Mouse (Mus musculus) adrenal gland, postnatal 36 days (tissue): Measurements from ENCODE around the gene Fam189b. TPM values are rescaled to one million over a fixed set of nuclear protein-coding genes. Genes with fewer than 3 reads are reported as not detected.
"Not testable (repeated sequence)": the region's sequence is repeated elsewhere in the genome, so short reads cannot be mapped to it uniquely, and the experiment has no call there.

ENCODE experiments used
- DNase-seq, 2 experiments: peaks; one replicate each; pipeline ENCODE4 v3.0.0; 2021; ENCODE audit warnings: mixed read lengths in 1 of 2
- long read RNA-seq, 2 experiments: library from polyadenylated mRNA; stranded (forward); transcript quantifications; one replicate each; pipeline ENCODE4 v2.0.0; 2021; ENCODE audit warnings: borderline sequencing depth in 2 of 2
- total RNA-seq, 2 experiments: library from RNA; stranded (reverse); gene quantifications; 2 replicates each; pipeline ENCODE4 v1.2.3; 2021

Gene Fam189b
- total RNA-seq: 10 to 100 TPM; 13.5 to 17.1 TPM
- long read RNA-seq, experiment 1, partial matches to known transcripts: 12 of 13 reads
- long read RNA-seq, experiment 1, other reads (novel, unspliced or antisense): 1 of 13 reads
- long read RNA-seq, experiment 2, partial matches to known transcripts: 6 of 9 reads
- long read RNA-seq, experiment 2, other reads (novel, unspliced or antisense): 0 of 9 reads

DNA sequence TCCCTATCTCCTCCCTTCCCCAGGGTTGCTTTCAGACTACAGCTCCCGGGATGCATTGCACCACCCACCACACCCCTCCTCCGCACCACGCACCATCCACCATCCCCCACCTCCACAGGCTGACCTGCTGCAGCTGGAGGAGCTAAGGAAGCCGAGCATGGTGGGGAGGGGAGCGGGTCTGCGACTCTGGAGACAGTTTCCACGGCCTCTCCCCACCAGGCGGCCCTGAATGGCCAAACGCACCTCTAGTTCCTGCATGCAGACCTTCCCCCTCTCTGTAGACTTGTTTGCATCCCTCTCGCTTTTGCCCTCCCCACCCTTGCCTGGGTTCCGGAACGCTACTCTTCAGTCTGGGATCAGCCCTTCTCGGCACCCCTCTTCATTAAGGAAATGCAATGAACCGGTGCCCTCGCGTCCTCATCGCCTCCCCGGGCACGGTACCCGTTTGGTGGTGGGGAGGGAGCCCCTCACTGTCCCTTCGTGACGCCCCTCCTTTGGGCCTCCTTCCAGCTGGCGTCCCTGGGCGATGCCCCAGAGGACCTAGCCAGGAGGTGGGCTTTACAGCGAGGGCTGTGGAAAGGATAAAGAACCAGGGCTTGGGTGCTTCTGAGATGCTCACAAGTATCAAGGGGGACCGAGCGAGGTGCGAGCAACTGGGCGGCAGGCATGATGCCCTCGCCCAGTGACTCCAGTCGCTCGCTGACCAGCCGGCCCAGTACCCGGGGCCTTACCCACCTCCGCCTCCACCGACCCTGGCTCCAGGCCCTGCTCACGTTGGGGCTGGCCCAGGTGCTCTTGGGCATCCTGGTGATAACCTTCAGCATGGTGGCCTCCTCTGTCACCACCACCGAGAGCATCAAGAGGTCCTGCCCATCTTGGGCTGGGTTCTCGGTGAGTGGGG is at the start of gene Fam189b:
Gene Fam189b (plus strand): TSS at position 86 of the 901 bp plus-strand sequence.
- DNase-seq: peak; percentile 89 to 94

GRCm38 (mm10) chr3:89133752-89134151 is 49.2 kb upstream of the Fam189b start:
- DNase-seq: no peak

GRCm38 (mm10) chr3:89135958-89136357 is 47.0 kb upstream of the Fam189b start, which contains the start of gene Pklr:
Gene Pklr (plus strand): TSS chr3:89136142.
- no peak for DNase-seq

DNA sequence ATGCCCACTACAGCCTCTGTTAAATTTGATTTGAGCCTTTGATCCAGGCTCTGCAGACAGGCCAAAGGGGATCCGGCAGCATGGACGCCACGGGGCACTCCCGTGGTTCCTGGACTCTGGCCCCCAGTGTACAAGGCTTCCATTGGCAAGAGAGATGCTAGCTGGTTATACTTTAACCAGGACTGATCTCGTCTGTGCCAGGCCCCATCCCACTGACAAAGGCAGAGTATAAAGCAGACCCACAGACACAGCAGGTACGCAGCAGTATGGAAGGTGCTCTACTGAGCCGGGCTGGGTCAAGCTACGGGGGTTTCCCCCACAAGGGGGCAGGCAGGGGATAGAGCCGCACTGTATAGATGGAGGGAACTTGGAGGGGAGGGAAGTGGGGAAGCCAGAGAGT is 46.6 kb upstream of the Fam189b start:
- DNase-seq: no peak

DNA sequence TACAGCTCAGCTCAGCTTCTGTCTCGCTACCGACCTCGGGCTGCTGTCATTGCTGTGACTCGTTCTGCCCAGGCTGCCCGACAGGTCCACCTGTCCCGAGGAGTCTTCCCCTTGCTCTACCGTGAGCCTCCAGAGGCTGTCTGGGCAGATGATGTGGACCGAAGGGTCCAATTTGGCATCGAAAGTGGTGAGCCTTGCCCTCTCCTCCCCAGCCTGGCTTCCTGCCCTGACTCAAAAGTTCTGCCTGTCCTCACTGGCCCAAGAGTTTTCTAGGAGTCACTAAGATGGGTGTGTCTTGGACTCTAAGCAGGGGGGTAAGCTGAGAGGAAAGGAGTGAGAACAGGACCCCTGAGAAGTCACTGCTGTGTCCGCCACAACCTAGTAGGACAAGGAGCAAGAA is 38.1 kb upstream of the Fam189b start:
- DNase-seq: no peak

- no peak for DNase-seq
Measured at GRCm38 (mm10) chr3:89145566-89145965, 37.4 kb upstream of the Fam189b start.

GRCm38 (mm10) chr3:89147101-89147978 is 35.6 kb upstream of the Fam189b start:
- DNase-seq: peak; percentile 42 to 48

- peak in 1 of 2 experiments; percentile 16 for DNase-seq
Measured at GRCm38 (mm10) chr3:89147979-89148311, 35.0 kb upstream of the Fam189b start.

DNA sequence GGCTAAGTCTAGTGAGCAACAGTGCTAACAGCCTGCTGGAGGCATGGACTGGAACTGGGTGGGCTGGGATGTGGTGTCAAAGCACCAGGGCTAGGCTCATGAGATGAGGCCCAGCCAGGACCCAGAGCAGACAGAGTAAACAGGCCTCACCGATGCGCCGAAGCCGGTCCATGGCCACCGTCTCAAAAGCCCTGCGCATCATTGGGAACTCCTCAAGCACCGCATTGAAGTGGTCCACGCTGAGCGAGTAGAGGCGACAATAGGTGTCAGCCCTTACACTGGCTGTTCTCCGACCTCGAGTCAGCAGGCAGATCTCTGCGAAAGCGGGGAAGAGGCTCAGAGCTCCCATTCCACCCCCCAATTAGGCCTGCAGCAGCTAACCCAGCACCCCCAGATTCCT is 34.4 kb upstream of the Fam189b start:
- DNase-seq: no peak

DNA sequence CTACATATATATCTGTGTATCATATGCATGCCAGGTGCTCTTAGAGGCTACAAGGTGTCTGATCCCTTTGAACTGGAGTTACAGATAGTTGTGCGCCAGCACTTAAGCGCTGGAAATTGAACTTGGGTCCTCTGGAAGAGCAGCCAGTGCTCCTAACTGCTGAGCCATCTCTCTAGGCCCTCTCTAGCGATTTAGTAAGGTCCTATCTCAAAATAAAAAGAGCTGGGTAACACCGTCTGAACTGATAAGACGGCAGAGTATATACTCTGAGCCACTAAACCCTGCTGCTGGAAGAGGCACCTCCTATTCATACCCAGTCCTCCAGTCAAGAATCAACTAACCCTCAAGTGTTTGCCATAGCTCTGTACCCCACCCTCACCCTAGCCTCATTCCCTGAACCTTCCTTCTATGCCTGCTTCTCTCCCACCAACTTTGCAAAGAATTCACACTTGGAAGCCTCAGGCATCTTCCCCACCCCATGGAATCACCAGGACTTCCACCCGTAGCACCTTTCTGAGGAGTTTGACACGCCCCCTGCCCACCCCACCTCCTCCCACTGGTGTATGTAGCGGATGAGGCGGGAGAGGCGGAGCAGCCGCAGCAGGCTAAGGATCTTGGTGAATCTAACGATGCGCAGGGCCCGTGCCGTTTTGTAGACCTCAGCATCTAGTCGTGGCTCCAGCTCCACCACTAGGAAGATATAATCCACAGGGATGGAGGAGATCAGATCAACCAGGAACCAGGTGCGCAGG is 30.7 kb upstream of the Fam189b start:
- no peak for DNase-seq

- DNase-seq: no peak
Measured at GRCm38 (mm10) chr3:89156951-89157350, 26.0 kb upstream of the Fam189b start.

DNA sequence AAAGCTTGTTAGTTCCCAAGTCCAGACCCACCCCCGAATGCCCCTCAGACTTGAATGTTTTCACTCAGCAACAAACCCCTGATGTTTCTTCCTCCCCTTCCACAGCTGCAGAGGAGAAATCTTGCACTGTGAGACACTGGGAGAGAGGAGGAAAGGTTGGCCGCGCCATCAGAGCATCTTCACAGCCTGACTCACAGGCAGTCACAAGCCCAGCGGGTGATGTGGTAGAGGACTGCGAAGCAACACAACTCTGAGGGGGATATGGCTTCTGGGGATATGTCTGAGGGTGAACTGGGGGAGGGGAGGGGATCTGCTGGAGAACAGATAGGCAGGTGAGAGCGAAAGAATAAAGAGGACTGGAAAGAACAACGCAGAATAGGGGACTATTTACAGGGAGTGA is 24.3 kb upstream of the Fam189b start:
- no peak for DNase-seq

DNA sequence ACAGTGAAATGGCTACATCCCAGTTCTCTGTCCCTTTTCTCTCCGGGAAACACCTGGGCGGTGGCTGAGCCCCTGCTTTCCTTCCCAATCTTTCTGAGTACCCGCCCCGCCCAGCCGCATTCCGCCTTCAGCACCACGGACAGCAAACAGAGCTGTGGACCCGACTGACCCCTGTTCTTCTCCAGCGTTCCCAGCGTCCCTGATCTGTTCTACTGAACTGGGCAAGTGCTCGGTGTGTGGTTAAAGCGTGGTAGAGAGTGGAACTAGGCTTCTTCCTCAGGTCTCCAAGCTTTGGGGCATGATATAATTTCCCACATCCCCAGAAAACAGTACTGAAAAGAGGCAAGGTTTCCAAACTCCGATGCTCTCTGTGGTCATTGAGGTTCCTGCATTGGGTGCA is 23.7 kb upstream of the Fam189b start:
- peak; percentile 82 to 83 for DNase-seq

GRCm38 (mm10) chr3:89159616-89160344 is 23.2 kb upstream of the Fam189b start, which contains the start of gene Hcn3:
Gene Hcn3 (minus strand): TSS chr3:89160196.
- peak; percentile 78 to 86 for DNase-seq

DNA sequence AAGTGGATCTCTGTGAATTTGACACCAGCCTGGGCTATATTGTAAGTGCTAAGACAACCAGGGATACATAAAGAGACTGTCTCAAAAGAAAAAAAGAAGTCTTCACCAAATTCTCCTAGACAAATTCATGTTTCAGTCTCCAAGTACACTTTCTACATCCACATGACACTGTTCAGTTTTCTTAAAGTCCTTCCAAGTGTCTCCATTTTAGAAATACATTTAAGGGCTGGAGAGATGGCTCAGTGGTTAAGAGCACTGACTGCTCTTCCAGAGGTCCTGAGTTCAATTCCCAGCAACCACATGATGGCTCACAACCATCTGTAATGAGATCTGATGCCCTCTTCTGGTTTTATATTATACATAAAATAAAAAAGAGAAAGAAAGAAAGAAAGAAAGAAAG is 21.7 kb upstream of the Fam189b start:
- not testable (repeated sequence) for DNase-seq

DNA sequence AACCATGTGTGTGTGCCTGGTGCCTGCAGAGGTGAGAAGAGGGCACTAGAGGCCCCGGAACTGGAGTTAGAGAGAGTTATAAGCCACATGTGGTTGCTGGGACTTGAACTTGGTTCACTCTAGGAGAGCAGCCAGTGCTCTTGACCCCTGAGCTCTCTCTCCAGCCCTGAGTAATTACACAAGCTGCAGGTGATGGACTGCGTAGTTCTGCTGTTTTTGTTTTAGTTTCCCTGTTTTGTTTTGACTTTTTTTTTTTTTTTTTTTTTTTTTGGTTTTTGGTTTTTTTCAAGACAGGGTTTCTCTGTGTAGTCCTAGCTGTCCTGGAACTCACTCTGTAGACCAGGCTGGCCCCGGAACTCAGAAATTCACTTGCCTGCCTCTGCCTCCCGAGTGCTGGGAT is 21.2 kb upstream of the Fam189b start:
- DNase-seq: no peak

GRCm38 (mm10) chr3:89163123-89163522 is 19.8 kb upstream of the Fam189b start:
- peak in 1 of 2 experiments; percentile 47 for DNase-seq

DNA sequence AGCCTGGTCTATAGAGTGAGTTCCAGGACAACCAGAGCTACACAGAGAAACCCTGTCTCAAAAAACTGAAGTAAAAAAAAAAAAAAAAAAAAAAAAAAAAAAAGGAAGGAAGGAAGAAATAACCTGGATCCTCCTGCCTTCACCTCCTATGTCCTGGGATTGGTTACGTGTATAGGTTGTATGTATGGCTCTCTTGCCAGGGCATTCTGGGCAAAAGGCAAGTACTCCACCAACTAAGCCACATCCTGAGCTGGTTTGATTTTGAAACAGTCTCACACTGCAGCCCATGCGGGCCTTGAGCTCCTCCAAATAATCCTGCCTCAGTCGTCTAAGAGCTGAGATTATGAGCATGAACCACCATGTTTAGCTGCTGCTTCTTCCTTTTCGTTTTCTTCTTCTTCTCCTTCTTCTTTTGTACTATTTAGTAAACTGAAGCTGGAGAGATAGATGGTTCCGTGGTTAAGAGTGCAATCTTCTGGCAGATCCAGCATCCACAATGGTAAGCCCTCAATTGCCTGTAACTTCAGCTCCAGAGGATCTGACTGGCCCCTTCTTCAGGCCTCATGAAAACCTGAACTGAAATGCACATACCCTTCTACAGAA is 19.2 kb upstream of the Fam189b start:
- no peak for DNase-seq

DNA sequence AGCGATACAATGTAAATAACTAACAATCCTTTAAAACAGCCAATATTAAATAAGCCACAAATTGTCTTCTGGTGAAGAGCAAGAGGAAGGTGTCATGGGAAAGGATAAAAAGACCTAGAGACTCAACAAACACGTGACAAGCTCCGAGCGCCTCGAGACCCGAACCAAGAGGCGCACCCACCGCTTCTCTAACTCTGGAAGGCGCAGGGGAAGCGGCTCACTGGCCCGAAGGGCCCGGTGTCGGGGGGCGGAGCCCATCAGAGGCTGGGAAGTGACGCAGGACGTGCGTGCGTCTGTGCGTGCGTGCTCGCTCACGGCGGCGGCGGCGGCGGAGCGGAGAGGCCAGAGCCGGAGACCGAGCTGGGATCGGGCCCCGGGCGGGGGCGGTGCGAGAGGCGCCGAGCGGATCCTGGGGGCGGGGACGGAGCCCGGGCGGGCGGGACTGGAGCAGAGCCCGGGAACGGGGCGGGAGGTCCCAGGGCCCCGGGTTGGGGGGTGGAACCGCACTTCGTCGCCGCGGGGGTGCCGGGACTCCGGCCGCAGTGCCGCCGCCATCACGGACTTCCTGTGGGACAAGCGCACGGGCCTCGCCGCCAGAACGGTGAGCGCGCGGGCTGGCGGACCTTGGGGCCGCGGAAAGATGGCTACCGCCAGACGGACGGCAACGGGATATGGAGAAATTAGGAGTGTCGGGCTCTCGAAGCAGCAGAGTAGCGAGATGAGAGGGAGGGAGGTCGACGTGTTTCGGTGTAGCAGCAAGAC is 18.3 kb upstream of the Fam189b start, which contains the start of gene Clk2:
Gene Clk2 (plus strand): TSS at position 290 of the 762 bp plus-strand sequence.
- peak; percentile 97 to 98 for DNase-seq
